17 mouse cellular contexts compared by ENCODE assay signal in the genomic region with DNA sequence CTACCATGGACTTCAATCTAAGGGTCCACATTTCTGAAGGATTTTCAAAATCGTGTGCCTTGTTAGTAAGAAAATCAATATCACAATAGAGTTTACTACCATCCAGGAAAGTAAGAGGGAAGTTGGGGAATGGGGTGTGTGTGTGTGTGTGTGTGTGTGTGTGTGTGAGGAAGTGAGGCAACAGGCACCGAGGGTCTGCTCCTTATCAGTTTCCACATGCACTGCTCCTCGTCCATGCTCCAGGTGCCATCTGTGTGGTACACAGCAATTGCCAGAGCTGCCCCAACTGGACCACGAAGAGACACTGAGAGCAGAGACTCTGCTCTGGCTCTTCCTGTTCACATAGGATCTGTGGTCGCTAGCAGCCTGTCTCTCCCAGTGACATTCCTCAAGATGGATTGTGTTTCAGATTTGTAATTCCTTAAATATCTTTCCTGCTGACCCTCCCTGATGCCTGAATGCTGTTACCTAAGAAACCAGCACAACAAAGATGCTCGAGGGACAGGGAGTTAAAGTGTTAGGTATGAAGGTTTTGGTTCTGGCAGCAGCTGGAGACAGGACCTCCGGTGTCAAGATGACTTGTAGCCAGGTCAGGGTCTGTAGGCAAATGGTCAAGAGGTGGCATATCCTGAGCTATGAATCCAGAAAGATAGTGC. TPM values are rescaled to one million over a fixed set of nuclear protein-coding genes. Genes with fewer than 3 reads are reported as not detected.
A peak's percentile ranks its signal among the peaks of the same experiment; 100 is the strongest.
DNase-seq lines count a peak whose midpoint lies in the region; ATAC-seq and TF ChIP-seq lines count a peak whose summit lies in the region.
"Had no signal": no experiment of that assay in that cellular context is flagged by ENCODE, and none has a peak within 500 bp of the region (broad histone marks: within the 10 kb centered on the region; RNA-seq: fewer than 3 reads in every experiment).

No protein-coding gene starts in this region.

- WGBS in heart, embryonic 13.5 days = 20% methylated on average over 7 of the region's 7 CpGs
- 53% methylated on average over 7 of the region's 7 CpGs for WGBS in limb, embryonic 13.5 days
- WGBS in limb, embryonic 10.5 days = 63% methylated on average over 7 of the region's 7 CpGs
- WGBS in embryonic facial prominence, embryonic 12.5 days = 60% methylated on average over 7 of the region's 7 CpGs

- no peak overlapping the region for H3K4me2 ChIP-seq in heart, embryonic 13.5 days
- no peak overlapping the region for H3K4me2 ChIP-seq in limb, embryonic 13.5 days (replicated peaks)
- H3K4me2 ChIP-seq in embryonic facial prominence, embryonic 12.5 days (replicated peaks) = no peak overlapping the region

- POLR2A ChIA-PET in Patski (lab: Charles Lee) = no interaction called here

- ATAC-seq in heart, embryonic 13.5 days (ENCODE audit: extremely low read depth, insufficient number of reproducible peaks, low FRiP score, low TSS enrichment) = no peak
- 0 out of 2 replicates have a peak, but pooled peaks have one; percentile 1 for ATAC-seq in limb, embryonic 13.5 days (ENCODE audit: low FRiP score, low read depth)
- ATAC-seq in Patski = peak; percentile 73
- no peak for ATAC-seq in embryonic facial prominence, embryonic 12.5 days (ENCODE audit: insufficient number of reproducible peaks, insufficient read depth, low FRiP score, low TSS enrichment)
- ATAC-seq: intestine, postnatal 0 days had no signal

- H3K9me3 ChIP-seq in heart, embryonic 13.5 days = no peaks in the 10 kb centered on the region
- no peaks in the 10 kb centered on the region for H3K9me3 ChIP-seq in limb, embryonic 13.5 days
- no peaks in the 10 kb centered on the region for H3K9me3 ChIP-seq in limb, embryonic 10.5 days (replicated peaks)
- H3K9me3 ChIP-seq in embryonic facial prominence, embryonic 12.5 days = no peaks in the 10 kb centered on the region

- H3K27ac ChIP-seq in heart, embryonic 13.5 days (replicated peaks) = peak overlapping the region; percentile 62; the same call in 1 of the 2 replicates
- no peak overlapping the region for H3K27ac ChIP-seq in limb, embryonic 13.5 days
- H3K27ac ChIP-seq in limb, embryonic 10.5 days = no peak overlapping the region
- H3K27ac ChIP-seq in embryonic facial prominence, embryonic 12.5 days = 0 out of 2 replicates have a peak overlapping the region, but pooled peaks have one; percentile 17
- H3K27ac ChIP-seq: liver, embryonic 14.5 days had no signal

- no peak overlapping the region for H3K9ac ChIP-seq in heart, embryonic 13.5 days
- no peak overlapping the region for H3K9ac ChIP-seq in limb, embryonic 13.5 days
- no peak overlapping the region for H3K9ac ChIP-seq in embryonic facial prominence, embryonic 12.5 days
- H3K9ac ChIP-seq: liver, embryonic 14.5 days had no signal

- peaks cover 71% of the 10 kb centered on the region for H3K4me1 ChIP-seq in heart, embryonic 13.5 days
- H3K4me1 ChIP-seq in limb, embryonic 13.5 days = peaks cover 29% of the 10 kb centered on the region
- peaks cover 24% of the 10 kb centered on the region for H3K4me1 ChIP-seq in limb, embryonic 10.5 days
- H3K4me1 ChIP-seq in embryonic facial prominence, embryonic 12.5 days = peaks cover 9% of the 10 kb centered on the region

- in situ Hi-C loops in Patski (cut with MboI; ENCODE audit: low pct_unique_long_range_greater_than_20kb) = no loop called here

- CTCF ChIA-PET in Patski (lab: Charles Lee) = interaction anchor here (2.3 kb wide), 1 partner anchor 10 kb away, joined by 6 read pairs; no protein-coding TSS in a partner anchor

- H3K27me3 ChIP-seq in heart, embryonic 13.5 days (replicated peaks) = no peaks in the 10 kb centered on the region
- no peaks in the 10 kb centered on the region for H3K27me3 ChIP-seq in limb, embryonic 13.5 days
- no peaks in the 10 kb centered on the region for H3K27me3 ChIP-seq in limb, embryonic 10.5 days (ENCODE audit: low read depth, poor library complexity, severe bottlenecking)
- H3K27me3 ChIP-seq in Patski = no peaks in the 10 kb centered on the region
- no peaks in the 10 kb centered on the region for H3K27me3 ChIP-seq in embryonic facial prominence, embryonic 12.5 days

- H3K36me3 ChIP-seq in heart, embryonic 13.5 days = no peaks in the 10 kb centered on the region
- H3K36me3 ChIP-seq in limb, embryonic 13.5 days = no peaks in the 10 kb centered on the region
- H3K36me3 ChIP-seq in limb, embryonic 10.5 days = no peaks in the 10 kb centered on the region
- no peaks in the 10 kb centered on the region for H3K36me3 ChIP-seq in embryonic facial prominence, embryonic 12.5 days
- H3K36me3 ChIP-seq: G1E had no signal

- TF ChIP-seq CTCF in Patski (IDR thresholded peaks at IDR 0.05) = no peak

- H3K4me3 ChIP-seq in heart, embryonic 13.5 days = no peak overlapping the region
- no peak overlapping the region for H3K4me3 ChIP-seq in limb, embryonic 13.5 days
- H3K4me3 ChIP-seq in limb, embryonic 10.5 days = no peak overlapping the region
- no peak overlapping the region for H3K4me3 ChIP-seq in embryonic facial prominence, embryonic 12.5 days

- DNase-seq in heart, postnatal 4 days = no peak
- DNase-seq in limb, embryonic 10.5 days (ENCODE audit: low spot score) = no peak
- no peak for DNase-seq in Patski (ENCODE audit: low read depth, low spot score)
- no peak for DNase-seq in urinary bladder, adult 18-20 months (ENCODE audit: low spot score in 2 of 2)
- no peak for DNase-seq in retina, postnatal 1 day
- DNase-seq: adrenal gland, postnatal 36 days; cerebellum, adult 9-11 months; gastrocnemius, postnatal 36 days; thymus, adult 18-20 months had no signal

RNA-seq across cellular contexts. Expression of a gene that starts 22.1 kb away (rescaled TPM):
- 54.6 and 59.0 TPM in 2 replicates for polyA plus RNA-seq in heart, embryonic 13.5 days (2015; fragmentation: Nextera tagmentation; extraction: Ambion mirVana)
- total RNA-seq in heart, postnatal 4 days (2021) = 100 to 1,000 TPM in 1 of 2 experiments, 10 to 100 TPM in 1; 90.0 to 105 TPM
- polyA plus RNA-seq in limb, embryonic 13.5 days (2015; fragmentation: Nextera tagmentation; extraction: Ambion mirVana) = 56.5 and 60.2 TPM in 2 replicates
- 65.6 and 70.2 TPM in 2 replicates for polyA plus RNA-seq in limb, embryonic 10.5 days (2016; fragmentation: Nextera tagmentation; extraction: Ambion mirVana)
- polyA plus RNA-seq in Patski (2021) = 167 TPM
- 87.3 and 89.7 TPM in 2 replicates for polyA plus RNA-seq in embryonic facial prominence, embryonic 12.5 days (2016; fragmentation: Nextera tagmentation; extraction: Ambion mirVana)

RNA-seq across cellular contexts. Expression of a gene that starts 23.4 kb away (rescaled TPM):
- polyA plus RNA-seq in heart, embryonic 13.5 days (2015; fragmentation: Nextera tagmentation; extraction: Ambion mirVana) = 4.4 and 4.7 TPM in 2 replicates
- 1 to 10 TPM; 4.7 to 5.2 TPM for total RNA-seq in heart, postnatal 4 days (2021)
- polyA plus RNA-seq in limb, embryonic 13.5 days (2015; fragmentation: Nextera tagmentation; extraction: Ambion mirVana) = 5.4 and 5.6 TPM in 2 replicates
- polyA plus RNA-seq in limb, embryonic 10.5 days (2016; fragmentation: Nextera tagmentation; extraction: Ambion mirVana) = 2.6 and 3.3 TPM in 2 replicates
- polyA plus RNA-seq in Patski (2021) = 4.1 TPM
- polyA plus RNA-seq in embryonic facial prominence, embryonic 12.5 days (2016; fragmentation: Nextera tagmentation; extraction: Ambion mirVana) = 7.0 and 7.1 TPM in 2 replicates
- total RNA-seq: hematopoietic stem cell, adult 5-6 weeks; megakaryocyte, adult 5-6 weeks had no signal
- polyA plus RNA-seq: G1E had no signal

Comparison
In these comparisons a context has a peak if more than half of its experiments do, and no peak if none do; other contexts are left out.
1. ATAC-seq: peak in limb, embryonic 13.5 days (single experiment) and Patski (single experiment); none in heart, embryonic 13.5 days (single experiment) and embryonic facial prominence, embryonic 12.5 days (single experiment).
2. H3K27ac ChIP-seq: peak in heart, embryonic 13.5 days (single experiment) and embryonic facial prominence, embryonic 12.5 days (single experiment); none in limb, embryonic 13.5 days (single experiment) and limb, embryonic 10.5 days (single experiment).